Mouse (Mus musculus) midbrain, postnatal 0 days (tissue): ENCODE data around the gene Rsrc1. TPM values are rescaled to one million over a fixed set of nuclear protein-coding genes. Genes with fewer than 3 reads are reported as not detected.
"Not testable (repeated sequence)": the region's sequence is repeated elsewhere in the genome, so short reads cannot be mapped to it uniquely, and the experiment has no call there.

Experiments
- ATAC-seq: fragments of 200-750 bp; cut with Nextera tagmentation; 2 replicates; pipeline ENCODE4 v1.8.0; 2017; ENCODE audit warnings: moderate number of reproducible peaks, mild to moderate bottlenecking, moderate TSS enrichment, moderate library complexity; ENCODE audit not compliant: low FRiP score
- DNase-seq: peaks from one replicate; pipeline ENCODE4 v3.0.0-alpha.2; 2015; ENCODE audit warnings: low spot score
- H3K27ac ChIP-seq: fragments of 300-500 bp; sonication (generic); 2 replicates; pipeline ENCODE4 v1.5.1; 2014; ENCODE audit warnings: low read depth, mild to moderate bottlenecking, low read length, mixed read lengths
- H3K27me3 ChIP-seq: fragments of 300-500 bp; sonication (generic); 2 replicates; pipeline ENCODE4 v1.6.1; 2014; ENCODE audit warnings: low read length, control low read depth, mixed read lengths; ENCODE audit not compliant: insufficient read depth
- H3K36me3 ChIP-seq: fragments of 300-500 bp; sonication (generic); 2 replicates; pipeline ENCODE4 v1.6.1; 2014; ENCODE audit warnings: low read length, control low read depth, mixed read lengths; ENCODE audit not compliant: insufficient read depth
- H3K4me1 ChIP-seq: fragments of 300-500 bp; sonication (generic); 2 replicates; pipeline ENCODE4 v1.6.1; 2014; ENCODE audit warnings: mild to moderate bottlenecking, control low read depth, antibody characterized with exemption, low read length, mixed read lengths; ENCODE audit not compliant: insufficient read depth
- H3K4me2 ChIP-seq: fragments of 300-500 bp; sonication (generic); 2 replicates; pipeline ENCODE4 v1.6.1; 2014; ENCODE audit warnings: low read depth, mild to moderate bottlenecking, low read length, mixed read lengths; ENCODE audit not compliant: poor library complexity, severe bottlenecking
- H3K4me3 ChIP-seq: fragments of 300-500 bp; sonication (generic); 2 replicates; pipeline ENCODE4 v1.5.1; 2014; ENCODE audit warnings: low read depth, mild to moderate bottlenecking, low read length, moderate library complexity
- H3K9ac ChIP-seq: fragments of 300-500 bp; sonication (generic); replicated peaks from 2 replicates; pipeline ENCODE4 v1.6.1; 2014; ENCODE audit warnings: mild to moderate bottlenecking, low read length, moderate library complexity, mixed read lengths; ENCODE audit not compliant: poor library complexity, severe bottlenecking
- H3K9me3 ChIP-seq: fragments of 300-500 bp; sonication (generic); 2 replicates; pipeline ENCODE4 v1.6.1; 2016; ENCODE audit warnings: low read length, control low read depth
- CTCF ChIP-seq: IDR thresholded peaks from 2 replicates; pipeline ENCODE4 v1.5.1; 2016; ENCODE audit warnings: antibody characterized with exemption, mild to moderate bottlenecking
- WGBS: fragments of 180-500 bp; shearing (Covaris S2); extraction: QIAGEN DNeasy Blood & Tissue Kit; methylation state at CpG from one replicate; pipeline ENCODE4 v1.1.7; 2014; 5-methylcytosine and 5-hydroxymethylcytosine counted together
- polyA plus RNA-seq: library from polyadenylated mRNA; unstranded; fragments of >200 nt; fragmentation: Nextera tagmentation; extraction: Ambion mirVana; gene quantifications from 2 replicates; pipeline ENCODE4 v1.2.1, GENCODE M21; 2015
- total RNA-seq: library from RNA; depleted of rRNA; stranded (reverse); fragments of >200 nt; gene quantifications from 2 replicates; pipeline ENCODE4 v1.2.3, GENCODE M21; 2014

The Rsrc1 gene
- total and polyA plus RNA-seq, 2 experiments from 2014 or later, result 37.5 to 39.3 TPM

- Histone ChIP-seq H3K27me3 (no peaks in the 10 kb centered on the region), H3K4me1 (no peaks in the 10 kb centered on the region), H3K36me3 (no peaks in the 10 kb centered on the region), H3K4me2 (no peak overlapping the region), H3K9me3 (no peaks in the 10 kb centered on the region), H3K9ac (no peak overlapping the region), H3K27ac (no peak overlapping the region), H3K4me3 (no peak overlapping the region)
- WGBS, result 78% methylated on average over 6 of the region's 6 CpGs
- no peak for ATAC-seq
- TF ChIP-seq CTCF, result no peak
- peak; percentile 5 for DNase-seq
Observed at GRCm38 (mm10) chr3:67036387-67037062, 55.3 kb downstream of the Rsrc1 start.

GRCm38 (mm10) chr3:67059755-67060154 is 78.6 kb downstream of the Rsrc1 start:
- 97% methylated on average over 2 of the region's 2 CpGs for WGBS
- no peak overlapping the region for H3K27ac ChIP-seq
- TF ChIP-seq CTCF, result no peak
- no peak overlapping the region for H3K4me2 ChIP-seq
- H3K4me1 ChIP-seq, result no peaks in the 10 kb centered on the region
- H3K9ac ChIP-seq, result no peak overlapping the region
- no peak for ATAC-seq
- no peaks in the 10 kb centered on the region for H3K9me3 ChIP-seq
- no peak for DNase-seq
- no peaks in the 10 kb centered on the region for H3K27me3 ChIP-seq
- no peak overlapping the region for H3K4me3 ChIP-seq
- H3K36me3 ChIP-seq, result no peaks in the 10 kb centered on the region

- no peak overlapping the region for H3K27ac ChIP-seq
- no peaks in the 10 kb centered on the region for H3K9me3 ChIP-seq
- 73% methylated on average over 11 of the region's 11 CpGs for WGBS
- no peak overlapping the region for H3K9ac ChIP-seq
- no peaks in the 10 kb centered on the region for H3K27me3 ChIP-seq
- H3K4me1 ChIP-seq, result no peaks in the 10 kb centered on the region
- H3K4me3 ChIP-seq, result no peak overlapping the region
- no peak for TF ChIP-seq CTCF
- ATAC-seq, result no peak
- no peak overlapping the region for H3K4me2 ChIP-seq
- no peaks in the 10 kb centered on the region for H3K36me3 ChIP-seq
- DNase-seq, result no peak
Observed at GRCm38 (mm10) chr3:67070575-67071488, 89.6 kb downstream of the Rsrc1 start.

- H3K4me3 ChIP-seq, H3K4me1 ChIP-seq, H3K9ac ChIP-seq, H3K27ac ChIP-seq, DNase-seq, H3K4me2 ChIP-seq, H3K9me3 ChIP-seq, H3K36me3 ChIP-seq, ATAC-seq, H3K27me3 ChIP-seq: not testable (repeated sequence)
Observed at GRCm38 (mm10) chr3:67073653-67074052, 92.5 kb downstream of the Rsrc1 start.

GRCm38 (mm10) chr3:67075484-67075883 is 94.3 kb downstream of the Rsrc1 start:
- Histone ChIP-seq H3K4me2 (no peak overlapping the region), H3K27ac (no peak overlapping the region), H3K4me3 (no peak overlapping the region), H3K9ac (no peak overlapping the region), H3K27me3 (no peaks in the 10 kb centered on the region), H3K36me3 (no peaks in the 10 kb centered on the region), H3K4me1 (no peaks in the 10 kb centered on the region), H3K9me3 (no peaks in the 10 kb centered on the region)
- 93% methylated on average over 2 of the region's 2 CpGs for whole genome bisulfite sequencing
- ATAC-seq (no peak), DNase-seq (no peak)
- TF ChIP-seq CTCF, result no peak

- H3K9ac ChIP-seq, result no peak overlapping the region
- no peak for TF ChIP-seq CTCF
- H3K4me2 ChIP-seq, result no peak overlapping the region
- no peaks in the 10 kb centered on the region for H3K9me3 ChIP-seq
- no peak for ATAC-seq
- no peak overlapping the region for H3K27ac ChIP-seq
- no peak for DNase-seq
- no peaks in the 10 kb centered on the region for H3K36me3 ChIP-seq
- 63% methylated on average over 1 of the region's 1 CpGs for WGBS
- H3K4me3 ChIP-seq, result no peak overlapping the region
- H3K27me3 ChIP-seq, result no peaks in the 10 kb centered on the region
- no peaks in the 10 kb centered on the region for H3K4me1 ChIP-seq
Observed at GRCm38 (mm10) chr3:67084742-67085141, 103.6 kb downstream of the Rsrc1 start.
